ENCODE assay signal across 7 mouse cellular contexts in the genomic region with DNA sequence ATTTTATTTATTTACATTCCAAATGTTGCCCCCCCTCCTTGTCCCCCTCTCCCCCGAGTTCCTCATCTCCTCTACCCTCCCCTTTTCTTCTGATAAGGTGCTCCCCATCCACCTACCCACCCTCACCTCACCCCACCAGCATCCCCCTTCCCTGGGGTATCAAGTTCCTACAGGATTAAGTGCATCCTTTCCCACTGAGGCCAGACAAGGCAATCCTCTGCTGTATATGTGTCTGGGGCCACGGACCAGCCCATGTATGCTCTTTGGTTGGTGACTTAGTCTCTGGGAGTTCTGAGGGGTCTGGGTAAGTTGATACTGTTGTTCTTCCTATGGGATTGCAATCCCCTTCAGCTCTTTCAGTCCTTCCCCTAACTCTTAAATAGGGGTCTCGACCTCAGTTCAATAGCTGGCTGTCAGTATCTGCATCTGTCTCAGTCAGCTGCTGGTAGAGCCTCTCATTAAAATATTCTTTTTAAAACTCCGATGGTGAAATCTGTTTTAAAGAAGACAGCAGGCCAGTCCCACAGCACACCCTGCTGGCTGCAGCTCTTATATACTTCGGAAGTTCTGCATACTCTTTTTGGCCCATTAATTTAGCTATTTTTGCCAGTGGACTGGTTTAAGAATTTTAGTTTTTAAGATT. TPM values are rescaled to one million over a fixed set of nuclear protein-coding genes. Genes with fewer than 3 reads are reported as not detected.
DNase-seq lines count a peak whose midpoint lies in the region; ATAC-seq and TF ChIP-seq lines count a peak whose summit lies in the region.

No protein-coding gene starts in this region.

- 9% methylated on average over 5 of the region's 5 CpGs for WGBS in liver, embryonic 11.5 days
- WGBS in hindbrain, embryonic 15.5 days, result 3% methylated on average over 5 of the region's 5 CpGs
- 13% methylated on average over 5 of the region's 5 CpGs for WGBS in lung, postnatal 0 days

- ATAC-seq in liver, embryonic 11.5 days (replicated peaks; ENCODE audit: low FRiP score), result no peak
- ATAC-seq in hindbrain, embryonic 15.5 days (ENCODE audit: low FRiP score, low read depth), result peak; percentile 59
- ATAC-seq in lung, postnatal 0 days, result no peak

- no peak overlapping the region for H3K27ac ChIP-seq in liver, embryonic 11.5 days (ENCODE audit: low read depth, low read length)
- no peak overlapping the region for H3K27ac ChIP-seq in hindbrain, embryonic 15.5 days (replicated peaks)
- no peak overlapping the region for H3K27ac ChIP-seq in lung, postnatal 0 days (ENCODE audit: low read length)

- no peaks in the 10 kb centered on the region for H3K36me3 ChIP-seq in liver, embryonic 11.5 days (ENCODE audit: control insufficient read depth, insufficient read depth, low read length)
- no peaks in the 10 kb centered on the region for H3K36me3 ChIP-seq in hindbrain, embryonic 15.5 days
- H3K36me3 ChIP-seq in lung, postnatal 0 days (ENCODE audit: insufficient read depth, low read length), result no peaks in the 10 kb centered on the region

- TF ChIP-seq CTCF in lung, postnatal 0 days (IDR thresholded peaks at IDR 0.05), result peak; percentile 66

- H3K4me3 ChIP-seq in liver, embryonic 11.5 days (ENCODE audit: low read depth, low read length), result no peak overlapping the region
- no peak overlapping the region for H3K4me3 ChIP-seq in hindbrain, embryonic 15.5 days
- H3K4me3 ChIP-seq in lung, postnatal 0 days (ENCODE audit: low read depth, low read length), result no peak overlapping the region

- H3K27me3 ChIP-seq in liver, embryonic 11.5 days (replicated peaks; ENCODE audit: control insufficient read depth, insufficient read depth, low read length), result peaks cover 7% of the 10 kb centered on the region; the same call in 1 of the 2 replicates
- no peaks in the 10 kb centered on the region for H3K27me3 ChIP-seq in hindbrain, embryonic 15.5 days
- H3K27me3 ChIP-seq in lung, postnatal 0 days (replicated peaks; ENCODE audit: insufficient read depth, low read length), result no peaks in the 10 kb centered on the region

- no peak for TF ChIP-seq EP300 in lung, postnatal 0 days (IDR thresholded peaks at IDR 0.05)

- H3K4me2 ChIP-seq in liver, embryonic 11.5 days, result no peak overlapping the region
- H3K4me2 ChIP-seq in hindbrain, embryonic 15.5 days, result peak overlapping the region; percentile 49
- H3K4me2 ChIP-seq in lung, postnatal 0 days (replicated peaks; ENCODE audit: low read depth, low read length), result no peak overlapping the region

- H3K9ac ChIP-seq in liver, embryonic 11.5 days (ENCODE audit: low read depth, low read length), result no peak overlapping the region
- H3K9ac ChIP-seq in hindbrain, embryonic 15.5 days, result no peak overlapping the region
- no peak overlapping the region for H3K9ac ChIP-seq in lung, postnatal 0 days (replicated peaks; ENCODE audit: low read depth)

- DNase-seq in liver (peak; percentile 22), R1 (ENCODE audit: low read depth, low spot score) (peak; percentile 23)
- no peak for DNase-seq in liver, embryonic 11.5 days (ENCODE audit: low spot score)
- peak; percentile 35 for DNase-seq in embryo, embryonic 9.5 days (ENCODE audit: extremely low spot score)
- peak; percentile 67 for DNase-seq in lung, postnatal 0 days (ENCODE audit: low spot score)
- peak; percentile 51 for DNase-seq in retina, postnatal 1 day

- no peaks in the 10 kb centered on the region for H3K9me3 ChIP-seq in liver, embryonic 11.5 days (ENCODE audit: control insufficient read depth, low read length)
- no peaks in the 10 kb centered on the region for H3K9me3 ChIP-seq in hindbrain, embryonic 15.5 days
- H3K9me3 ChIP-seq in lung, postnatal 0 days (ENCODE audit: low read length), result no peaks in the 10 kb centered on the region

- H3K4me1 ChIP-seq in liver, embryonic 11.5 days (replicated peaks; ENCODE audit: control insufficient read depth, insufficient read depth, low read length), result no peaks in the 10 kb centered on the region
- H3K4me1 ChIP-seq in hindbrain, embryonic 15.5 days (replicated peaks), result peaks cover 10% of the 10 kb centered on the region
- no peaks in the 10 kb centered on the region for H3K4me1 ChIP-seq in lung, postnatal 0 days (ENCODE audit: insufficient read depth, low read depth, low read length)

RNA-seq across cellular contexts. Expression of a gene that starts 17.0 kb away (rescaled TPM):
- polyA plus RNA-seq in liver, embryonic 11.5 days (2014; fragmentation: Nextera tagmentation; extraction: Ambion mirVana), result 18.8 and 19.0 TPM in 2 replicates
- polyA plus RNA-seq in hindbrain, embryonic 15.5 days (2015; fragmentation: Nextera tagmentation; extraction: Ambion mirVana), result 25.3 and 30.6 TPM in 2 replicates
- polyA plus RNA-seq in lung, postnatal 0 days (2015; fragmentation: Nextera tagmentation; extraction: Ambion mirVana), result 9.9 and 11.3 TPM in 2 replicates
